Mouse (Mus musculus) kidney, adult 9 months (tissue): Measurements from ENCODE around the gene Tspan9.

Source experiments
- DNase-seq: peaks from one replicate; pipeline ENCODE4 v3.0.0; 2022

Tspan9 gene

GRCm38 (mm10) chr6:127978941-127979340 is 164.5 kb downstream of the Tspan9 start:
- DNase-seq = no peak

- DNase-seq = no peak
Observed at GRCm38 (mm10) chr6:127976695-127977094, 166.7 kb downstream of the Tspan9 start.

GRCm38 (mm10) chr6:127974000-127974399 is 169.4 kb downstream of the Tspan9 start:
- no peak for DNase-seq

- no peak for DNase-seq
Observed at GRCm38 (mm10) chr6:127973553-127973952, 169.8 kb downstream of the Tspan9 start.

- DNase-seq = no peak
Observed at GRCm38 (mm10) chr6:127971931-127972330, 171.5 kb downstream of the Tspan9 start.

GRCm38 (mm10) chr6:127970848-127971247 is 172.5 kb downstream of the Tspan9 start:
- no peak for DNase-seq

- DNase-seq = peak; percentile 76
Observed at GRCm38 (mm10) chr6:127970120-127970519, 173.3 kb downstream of the Tspan9 start.

- DNase-seq = no peak
Observed at GRCm38 (mm10) chr6:127969709-127970108, 173.7 kb downstream of the Tspan9 start.

- no peak for DNase-seq
Observed at GRCm38 (mm10) chr6:127965497-127965896, 177.9 kb downstream of the Tspan9 start.

GRCm38 (mm10) chr6:127960203-127960602 is 183.2 kb downstream of the Tspan9 start:
- no peak for DNase-seq

GRCm38 (mm10) chr6:127956172-127956571 is 187.2 kb downstream of the Tspan9 start:
- DNase-seq = no peak

GRCm38 (mm10) chr6:127953071-127953470 is 190.3 kb downstream of the Tspan9 start:
- no peak for DNase-seq

GRCm38 (mm10) chr6:127949885-127950284 is 193.5 kb downstream of the Tspan9 start:
- DNase-seq = no peak

GRCm38 (mm10) chr6:127948656-127949055 is 194.7 kb downstream of the Tspan9 start:
- no peak for DNase-seq

- DNase-seq = peak; percentile 72
Observed at GRCm38 (mm10) chr6:127945725-127946124, 197.7 kb downstream of the Tspan9 start.

- DNase-seq = no peak
Observed at GRCm38 (mm10) chr6:127942421-127942820, 201.0 kb downstream of the Tspan9 start.

- no peak for DNase-seq
Observed at GRCm38 (mm10) chr6:127935105-127935504, 208.3 kb downstream of the Tspan9 start.

- DNase-seq = peak; percentile 37
Observed at GRCm38 (mm10) chr6:127933841-127934240, 209.6 kb downstream of the Tspan9 start.

GRCm38 (mm10) chr6:127932697-127933096 is 210.7 kb downstream of the Tspan9 start:
- DNase-seq = peak; percentile 44

GRCm38 (mm10) chr6:127928682-127929081 is 214.7 kb downstream of the Tspan9 start:
- DNase-seq = no peak

- DNase-seq = no peak
Observed at GRCm38 (mm10) chr6:127925915-127926314, 217.5 kb downstream of the Tspan9 start.

- DNase-seq = no peak
Observed at GRCm38 (mm10) chr6:127924750-127925149, 218.6 kb downstream of the Tspan9 start.

- DNase-seq = no peak
Observed at GRCm38 (mm10) chr6:127923296-127923695, 220.1 kb downstream of the Tspan9 start.

- DNase-seq = no peak
Observed at GRCm38 (mm10) chr6:127921996-127922395, 221.4 kb downstream of the Tspan9 start.

- peak; percentile 82 for DNase-seq
Observed at GRCm38 (mm10) chr6:127920652-127921051, 222.7 kb downstream of the Tspan9 start.

GRCm38 (mm10) chr6:127919491-127919890 is 223.9 kb downstream of the Tspan9 start:
- DNase-seq = no peak
